Mouse (Mus musculus): ENCODE measurements at regions not wholly inside any gene's neighbourhood (a gene's known extent, or its start where the extent isn't known, plus 50 kb on each side); places are given as distances from the start of the nearest gene placed in this dataset.

DNA sequence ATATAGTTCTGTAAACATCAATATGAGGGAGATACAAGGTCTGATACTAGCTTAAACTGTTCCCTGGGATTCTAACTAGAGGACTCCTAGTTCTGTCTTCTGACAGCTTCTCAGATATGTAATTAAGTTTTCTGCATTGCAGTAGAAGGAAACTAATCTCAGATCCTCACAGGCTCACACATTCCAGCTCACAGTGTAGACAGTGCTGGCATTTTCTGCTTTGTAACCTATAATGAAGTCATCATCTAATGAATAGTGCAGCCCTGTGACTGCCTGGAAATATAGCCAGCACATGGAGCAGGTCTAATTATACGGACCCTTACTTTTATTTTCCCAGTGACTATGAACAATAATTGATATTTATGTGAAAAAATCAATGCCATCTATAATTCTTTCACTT, 331.2 kb upstream of the Celf2 start:
- H3K36me3 ChIP-seq (ENCODE audit: control insufficient read depth, insufficient read depth, low read length), result no peaks in the 10 kb centered on the region
- no peaks in the 10 kb centered on the region for H3K27me3 ChIP-seq (ENCODE audit: control insufficient read depth, insufficient read depth, low read length)
- no peaks in the 10 kb centered on the region for H3K4me1 ChIP-seq (ENCODE audit: control insufficient read depth, insufficient read depth, low read length)
- no peak overlapping the region for H3K4me3 ChIP-seq (ENCODE audit: low read depth, low read length)
- ATAC-seq (ENCODE audit: insufficient number of reproducible peaks, insufficient read depth, low FRiP score, low read depth), result no peak
- H3K4me2 ChIP-seq (replicated peaks; ENCODE audit: low read depth, low read length), result no peak overlapping the region
- no peak overlapping the region for H3K27ac ChIP-seq (ENCODE audit: low read length)
- H3K9me3 ChIP-seq (ENCODE audit: control insufficient read depth, low read depth, low read length), result no peaks in the 10 kb centered on the region
- H3K9ac ChIP-seq (replicated peaks; ENCODE audit: low read depth, low read length), result no peak overlapping the region
- WGBS, result 75% methylated on average over 1 of the region's 1 CpGs

- Histone ChIP-seq H3K27me3 (ENCODE audit: control insufficient read depth, insufficient read depth, low read length) (no peaks in the 10 kb centered on the region), H3K9ac (replicated peaks; ENCODE audit: low read depth, low read length) (no peak overlapping the region), H3K9me3 (ENCODE audit: control insufficient read depth, low read depth, low read length) (no peaks in the 10 kb centered on the region), H3K27ac (ENCODE audit: low read length) (no peak overlapping the region), H3K36me3 (ENCODE audit: control insufficient read depth, insufficient read depth, low read length) (no peaks in the 10 kb centered on the region), H3K4me1 (ENCODE audit: control insufficient read depth, insufficient read depth, low read length) (no peaks in the 10 kb centered on the region), H3K4me2 (replicated peaks; ENCODE audit: low read depth, low read length) (no peak overlapping the region), H3K4me3 (ENCODE audit: low read depth, low read length) (no peak overlapping the region)
- no peak for ATAC-seq (ENCODE audit: insufficient number of reproducible peaks, insufficient read depth, low FRiP score, low read depth)
- 62% methylated on average over 3 of the region's 3 CpGs for WGBS
Measured at GRCm38 (mm10) chr2:7837877-7838276, 328.5 kb upstream of the Celf2 start.

- Histone ChIP-seq H3K27ac (ENCODE audit: low read length) (no peak overlapping the region), H3K4me2 (replicated peaks; ENCODE audit: low read depth, low read length) (no peak overlapping the region), H3K9me3 (ENCODE audit: control insufficient read depth, low read depth, low read length) (no peaks in the 10 kb centered on the region), H3K27me3 (ENCODE audit: control insufficient read depth, insufficient read depth, low read length) (no peaks in the 10 kb centered on the region), H3K9ac (replicated peaks; ENCODE audit: low read depth, low read length) (no peak overlapping the region), H3K4me1 (ENCODE audit: control insufficient read depth, insufficient read depth, low read length) (no peaks in the 10 kb centered on the region), H3K4me3 (ENCODE audit: low read depth, low read length) (no peak overlapping the region), H3K36me3 (ENCODE audit: control insufficient read depth, insufficient read depth, low read length) (no peaks in the 10 kb centered on the region)
- WGBS, result 86% methylated on average over 4 of the region's 4 CpGs
- no peak for ATAC-seq (ENCODE audit: insufficient number of reproducible peaks, insufficient read depth, low FRiP score, low read depth)
Measured at GRCm38 (mm10) chr2:7831239-7831638, 321.9 kb upstream of the Celf2 start.

GRCm38 (mm10) chr2:7826272-7826671, 316.9 kb upstream of the Celf2 start:
- 65% methylated on average over 7 of the region's 7 CpGs for WGBS
- H3K4me3 ChIP-seq (ENCODE audit: low read depth, low read length), result no peak overlapping the region
- no peak overlapping the region for H3K9ac ChIP-seq (replicated peaks; ENCODE audit: low read depth, low read length)
- H3K9me3 ChIP-seq (ENCODE audit: control insufficient read depth, low read depth, low read length), result no peaks in the 10 kb centered on the region
- no peaks in the 10 kb centered on the region for H3K27me3 ChIP-seq (ENCODE audit: control insufficient read depth, insufficient read depth, low read length)
- no peaks in the 10 kb centered on the region for H3K36me3 ChIP-seq (ENCODE audit: control insufficient read depth, insufficient read depth, low read length)
- no peak overlapping the region for H3K27ac ChIP-seq (ENCODE audit: low read length)
- no peaks in the 10 kb centered on the region for H3K4me1 ChIP-seq (ENCODE audit: control insufficient read depth, insufficient read depth, low read length)
- no peak for ATAC-seq (ENCODE audit: insufficient number of reproducible peaks, insufficient read depth, low FRiP score, low read depth)
- no peak overlapping the region for H3K4me2 ChIP-seq (replicated peaks; ENCODE audit: low read depth, low read length)

DNA sequence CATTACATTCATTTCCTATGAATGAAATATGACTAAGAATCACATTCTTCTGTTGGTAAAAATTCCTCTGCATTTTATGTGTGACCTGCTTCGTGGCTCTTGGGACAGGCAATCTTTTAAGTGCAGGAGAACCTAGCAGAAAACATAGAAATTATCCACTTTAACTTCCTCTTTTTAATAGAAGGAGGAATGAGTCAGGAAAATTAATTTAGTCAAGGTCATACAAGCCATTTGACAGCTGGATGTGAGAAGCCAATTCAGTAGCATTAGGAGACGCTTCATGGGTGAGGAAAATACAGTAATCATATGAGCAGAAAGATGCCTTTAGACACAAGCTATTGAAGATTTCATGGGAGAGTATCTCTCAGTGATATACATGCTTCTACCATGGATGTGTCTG, 287.1 kb upstream of the Celf2 start:
- H3K27me3 ChIP-seq (ENCODE audit: control insufficient read depth, insufficient read depth, low read length), result no peaks in the 10 kb centered on the region
- H3K9ac ChIP-seq (replicated peaks; ENCODE audit: low read depth, low read length), result no peak overlapping the region
- no peak for ATAC-seq (ENCODE audit: insufficient number of reproducible peaks, insufficient read depth, low FRiP score, low read depth)
- H3K4me2 ChIP-seq (replicated peaks; ENCODE audit: low read depth, low read length), result no peak overlapping the region
- H3K9me3 ChIP-seq (ENCODE audit: control insufficient read depth, low read depth, low read length), result no peaks in the 10 kb centered on the region
- no peak overlapping the region for H3K4me3 ChIP-seq (ENCODE audit: low read depth, low read length)
- no peaks in the 10 kb centered on the region for H3K36me3 ChIP-seq (ENCODE audit: control insufficient read depth, insufficient read depth, low read length)
- H3K27ac ChIP-seq (ENCODE audit: low read length), result no peak overlapping the region
- H3K4me1 ChIP-seq (ENCODE audit: control insufficient read depth, insufficient read depth, low read length), result 0 out of 2 replicates have a peak, but pooled peaks cover 4% of the 10 kb centered on the region
- WGBS, result 53% methylated on average over 2 of the region's 2 CpGs

DNA sequence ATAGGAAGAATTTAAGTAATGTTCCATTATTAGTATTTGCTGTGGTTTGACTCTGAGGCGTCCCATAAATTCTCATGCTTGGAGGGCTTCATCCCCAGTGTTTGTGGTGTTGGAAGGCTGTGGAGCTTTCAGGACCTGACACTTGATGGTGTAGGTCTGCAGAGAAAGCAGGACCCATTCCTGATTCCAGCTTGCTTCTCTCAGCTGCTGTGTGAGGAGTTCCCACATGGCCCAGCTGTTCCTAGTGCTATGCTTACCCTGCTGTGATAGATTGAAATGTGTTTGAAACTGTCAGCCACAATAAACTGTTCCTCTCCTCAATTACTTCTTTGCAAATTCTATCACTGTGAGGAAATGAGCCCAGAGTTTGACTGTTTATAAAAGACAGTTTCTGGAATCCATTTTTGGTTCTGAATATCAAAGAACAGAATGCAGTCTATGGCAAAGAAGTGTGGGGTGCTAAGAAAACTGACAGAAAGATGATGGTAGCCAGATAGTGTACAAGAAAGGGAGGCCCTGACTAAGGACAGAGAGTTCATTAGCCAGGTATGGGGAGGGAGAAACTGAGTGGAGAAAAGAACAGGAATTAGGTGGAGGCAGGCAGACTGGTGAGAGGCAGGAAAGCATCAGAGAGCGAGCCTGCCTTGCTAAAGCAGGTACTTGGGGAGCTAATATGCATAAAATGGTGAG, 283.2 kb upstream of the Celf2 start:
- no peaks in the 10 kb centered on the region for H3K36me3 ChIP-seq (ENCODE audit: control insufficient read depth, insufficient read depth, low read length)
- H3K27me3 ChIP-seq (ENCODE audit: control insufficient read depth, insufficient read depth, low read length), result no peaks in the 10 kb centered on the region
- H3K9me3 ChIP-seq (ENCODE audit: control insufficient read depth, low read depth, low read length), result no peaks in the 10 kb centered on the region
- no peak overlapping the region for H3K4me2 ChIP-seq (replicated peaks; ENCODE audit: low read depth, low read length)
- WGBS, result 59% methylated on average over 2 of the region's 2 CpGs
- ATAC-seq (ENCODE audit: insufficient number of reproducible peaks, insufficient read depth, low FRiP score, low read depth), result peak; percentile 83; the same call in 1 of the 2 replicates
- no peak overlapping the region for H3K9ac ChIP-seq (replicated peaks; ENCODE audit: low read depth, low read length)
- 0 out of 2 replicates have a peak, but pooled peaks cover 4% of the 10 kb centered on the region for H3K4me1 ChIP-seq (ENCODE audit: control insufficient read depth, insufficient read depth, low read length)
- no peak overlapping the region for H3K4me3 ChIP-seq (ENCODE audit: low read depth, low read length)
- H3K27ac ChIP-seq (ENCODE audit: low read length), result peak overlapping the region; percentile 59; the same call in 1 of the 2 replicates

GRCm38 (mm10) chr2:7778610-7779009, 269.2 kb upstream of the Celf2 start:
- no peak for ATAC-seq (ENCODE audit: insufficient number of reproducible peaks, insufficient read depth, low FRiP score, low read depth)
- H3K9ac ChIP-seq (replicated peaks; ENCODE audit: low read depth, low read length), result no peak overlapping the region
- no peak overlapping the region for H3K4me2 ChIP-seq (replicated peaks; ENCODE audit: low read depth, low read length)
- H3K27ac ChIP-seq (ENCODE audit: low read length), result no peak overlapping the region
- no peaks in the 10 kb centered on the region for H3K36me3 ChIP-seq (ENCODE audit: control insufficient read depth, insufficient read depth, low read length)
- H3K9me3 ChIP-seq (ENCODE audit: control insufficient read depth, low read depth, low read length), result no peaks in the 10 kb centered on the region
- no peaks in the 10 kb centered on the region for H3K27me3 ChIP-seq (ENCODE audit: control insufficient read depth, insufficient read depth, low read length)
- WGBS, result 64% methylated on average over 2 of the region's 2 CpGs
- no peaks in the 10 kb centered on the region for H3K4me1 ChIP-seq (ENCODE audit: control insufficient read depth, insufficient read depth, low read length)
- H3K4me3 ChIP-seq (ENCODE audit: low read depth, low read length), result no peak overlapping the region

DNA sequence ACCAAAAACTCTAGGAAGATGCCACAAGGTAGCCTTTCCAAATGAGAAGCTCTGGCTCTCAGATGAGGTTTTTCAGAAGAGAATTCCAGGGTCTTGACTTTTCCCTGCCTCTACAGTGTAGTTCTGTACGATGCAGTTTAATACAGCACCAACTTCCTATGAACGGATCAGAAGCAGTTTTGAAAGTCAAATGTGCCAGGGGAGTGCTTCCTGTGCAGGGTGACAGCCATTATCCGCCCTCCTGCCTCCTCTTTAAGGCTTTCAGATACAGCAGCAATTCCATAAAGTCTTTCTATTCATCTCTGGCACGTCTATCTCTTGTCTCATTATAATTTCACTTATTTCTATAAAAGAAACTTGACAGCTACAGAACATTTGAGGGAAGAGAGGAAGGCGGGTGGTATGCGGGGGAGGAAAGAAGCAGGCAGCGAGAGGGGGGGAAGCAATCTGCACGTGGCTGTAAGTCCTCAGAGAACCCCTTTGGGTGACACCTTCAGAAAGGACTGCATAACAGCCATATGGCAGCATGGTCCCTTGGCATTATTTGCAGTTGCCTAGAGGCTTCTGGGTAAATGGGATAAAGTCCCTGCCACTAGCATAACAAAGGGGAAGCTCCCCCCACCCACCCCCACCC, 224.9 kb upstream of the Celf2 start:
- Histone ChIP-seq H3K9ac (replicated peaks; ENCODE audit: low read depth, low read length) (no peak overlapping the region), H3K27ac (ENCODE audit: low read length) (no peak overlapping the region), H3K4me2 (replicated peaks; ENCODE audit: low read depth, low read length) (no peak overlapping the region), H3K36me3 (ENCODE audit: control insufficient read depth, insufficient read depth, low read length) (no peaks in the 10 kb centered on the region), H3K27me3 (ENCODE audit: control insufficient read depth, insufficient read depth, low read length) (no peaks in the 10 kb centered on the region), H3K9me3 (ENCODE audit: control insufficient read depth, low read depth, low read length) (no peaks in the 10 kb centered on the region), H3K4me3 (ENCODE audit: low read depth, low read length) (no peak overlapping the region), H3K4me1 (ENCODE audit: control insufficient read depth, insufficient read depth, low read length) (no peaks in the 10 kb centered on the region)
- WGBS, result 53% methylated on average over 8 of the region's 8 CpGs
- ATAC-seq (ENCODE audit: insufficient number of reproducible peaks, insufficient read depth, low FRiP score, low read depth), result no peak

GRCm38 (mm10) chr2:7730960-7731359, 221.6 kb upstream of the Celf2 start:
- H3K9me3 ChIP-seq (ENCODE audit: control insufficient read depth, low read depth, low read length), result no peaks in the 10 kb centered on the region
- H3K4me1 ChIP-seq (ENCODE audit: control insufficient read depth, insufficient read depth, low read length), result no peaks in the 10 kb centered on the region
- H3K27ac ChIP-seq (ENCODE audit: low read length), result no peak overlapping the region
- WGBS, result 82% methylated on average over 1 of the region's 1 CpGs
- ATAC-seq (ENCODE audit: insufficient number of reproducible peaks, insufficient read depth, low FRiP score, low read depth), result no peak
- no peaks in the 10 kb centered on the region for H3K36me3 ChIP-seq (ENCODE audit: control insufficient read depth, insufficient read depth, low read length)
- H3K27me3 ChIP-seq (ENCODE audit: control insufficient read depth, insufficient read depth, low read length), result no peaks in the 10 kb centered on the region
- H3K4me3 ChIP-seq (ENCODE audit: low read depth, low read length), result no peak overlapping the region
- H3K9ac ChIP-seq (replicated peaks; ENCODE audit: low read depth, low read length), result no peak overlapping the region
- H3K4me2 ChIP-seq (replicated peaks; ENCODE audit: low read depth, low read length), result no peak overlapping the region

Data from stomach, embryonic 14.5 days (tissue).